Mouse (Mus musculus) urinary bladder, postnatal 25 days (tissue): ENCODE measurements around the gene Tmem216.
A peak's percentile ranks its signal among the peaks of the same experiment; 100 is the strongest.
"Not testable (repeated sequence)": the region's sequence is repeated elsewhere in the genome, so short reads cannot be mapped to it uniquely, and the experiment has no call there.

Source experiments
- DNase-seq: peaks from one replicate; pipeline ENCODE4 v3.0.0; 2022; ENCODE audit warnings: low spot score

Gene Tmem216

GRCm38 (mm10) chr19:10565217-10565616, 9.2 kb upstream of the Tmem216 start:
- DNase-seq = no peak

GRCm38 (mm10) chr19:10564278-10564677, 8.2 kb upstream of the Tmem216 start:
- DNase-seq = no peak

- DNase-seq = no peak
These were observed 6.3 kb upstream of the Tmem216 start for GRCm38 (mm10) chr19:10562351-10562750.

- no peak for DNase-seq
These were observed 5.7 kb upstream of the Tmem216 start for GRCm38 (mm10) chr19:10561558-10562314.

- DNase-seq = no peak
These were observed 4.1 kb upstream of the Tmem216 start for GRCm38 (mm10) chr19:10560108-10560507.

- not testable (repeated sequence) for DNase-seq
These were observed 1.9 kb upstream of the Tmem216 start for GRCm38 (mm10) chr19:10557837-10558375.

DNA sequence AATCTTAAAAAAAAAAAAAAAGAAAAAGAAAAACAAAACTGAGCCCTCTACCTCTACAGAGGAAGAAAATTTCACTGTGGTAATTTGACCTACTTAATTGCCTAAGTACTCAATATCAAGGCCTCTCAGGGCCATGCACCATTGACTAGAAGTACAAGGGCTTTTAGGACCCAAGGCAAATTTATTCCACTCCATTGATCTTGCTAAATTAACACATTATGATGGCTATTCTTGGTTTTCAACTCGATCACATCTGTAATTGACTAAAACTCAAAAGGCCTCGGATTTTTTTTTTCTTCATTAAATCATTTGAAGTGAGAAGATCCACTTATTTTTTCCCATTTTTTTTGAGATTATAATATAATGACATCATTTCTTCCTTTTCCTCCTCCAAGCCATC, 1.4 kb upstream of the Tmem216 start:
- no peak for DNase-seq

DNA sequence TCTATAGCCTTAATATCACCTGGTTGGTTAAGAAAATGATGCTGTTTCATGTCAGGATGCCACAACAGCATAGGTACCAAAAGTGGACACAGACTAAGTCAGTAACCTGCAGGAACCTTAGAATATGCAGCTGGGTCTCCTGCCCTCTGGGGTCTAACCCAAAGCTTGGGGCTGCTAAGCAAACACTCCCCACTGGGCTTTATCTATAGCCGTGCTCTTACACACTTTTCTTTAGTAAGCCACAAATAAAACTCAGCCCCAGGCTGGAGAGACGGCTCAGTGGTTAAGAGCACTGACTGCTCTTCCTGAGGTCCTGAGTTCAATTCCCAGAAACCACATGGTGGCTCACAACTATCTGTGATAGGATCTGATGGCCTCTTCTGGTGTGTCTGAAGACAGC, 963 bp upstream of the Tmem216 start:
- DNase-seq = no peak

GRCm38 (mm10) chr19:10539454-10539853, 16.6 kb downstream of the Tmem216 start:
- no peak for DNase-seq

DNA sequence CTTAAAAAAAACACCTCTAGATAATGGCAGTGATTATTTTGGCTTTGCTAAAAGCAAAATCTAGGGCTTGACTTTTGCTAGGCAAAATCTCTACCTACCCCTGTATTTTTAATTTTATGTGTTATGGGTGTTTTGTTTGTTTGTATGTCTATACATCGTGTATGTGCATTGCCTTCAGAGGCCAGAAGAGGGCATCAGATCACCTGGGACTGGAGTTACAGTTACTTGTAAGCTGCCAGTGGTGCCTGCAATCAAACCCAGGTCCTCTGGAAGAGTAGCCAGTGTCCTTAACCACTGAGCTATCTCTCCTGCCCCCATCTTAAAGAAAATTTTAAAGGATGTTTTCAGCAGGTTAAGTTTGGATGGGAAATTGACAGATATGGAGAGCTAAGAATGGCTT, 26.0 kb downstream of the Tmem216 start:
- no peak for DNase-seq

GRCm38 (mm10) chr19:10525910-10526309, 30.1 kb downstream of the Tmem216 start, which contains the start of gene Sdhaf2:
Sdhaf2 (minus strand) TSS chr19:10526142.
- DNase-seq = no peak

DNA sequence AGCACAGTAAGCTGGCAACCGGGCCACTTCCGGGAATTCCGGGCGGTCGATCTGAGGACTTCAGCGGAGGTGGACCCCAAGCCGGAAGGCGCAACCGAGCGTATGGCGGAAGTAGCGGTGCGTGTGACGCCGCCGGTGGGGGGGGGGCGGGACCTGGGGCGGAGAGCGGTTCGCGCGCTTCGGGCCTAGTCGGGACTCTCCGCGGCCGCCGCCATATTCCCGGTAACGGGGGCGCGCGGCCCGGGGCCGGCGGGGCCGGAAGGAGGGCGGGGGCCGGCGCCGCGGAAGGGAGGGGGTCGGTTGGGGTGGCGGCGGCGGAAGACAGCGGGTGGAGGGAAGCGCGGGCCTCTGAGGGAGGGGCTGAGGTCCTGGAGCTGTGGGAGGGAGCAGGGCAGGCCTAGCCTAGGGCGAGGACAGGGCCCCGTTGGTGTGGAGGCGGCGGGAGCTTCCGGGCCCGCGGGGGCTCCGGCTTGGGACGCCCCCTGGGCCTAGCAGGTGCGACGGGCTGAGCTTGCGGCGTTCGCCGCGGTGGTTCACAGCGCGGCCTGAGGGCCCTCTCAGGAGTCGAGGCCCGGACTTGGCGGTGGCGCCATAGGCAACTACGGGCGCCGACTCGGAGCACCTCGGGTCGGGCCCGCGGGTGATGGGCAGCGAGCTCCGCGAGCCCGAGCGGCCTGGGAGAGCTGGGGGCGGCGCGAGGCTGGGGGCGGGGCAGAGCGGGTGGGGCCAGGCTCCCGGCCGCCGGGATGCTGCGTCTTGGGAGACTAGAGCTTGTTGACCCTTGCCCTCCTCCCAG, 30.7 kb downstream of the Tmem216 start, which contains the start of gene Cpsf7:
Gene Cpsf7, plus strand, starts transcription at position 161 of the 796 bp plus-strand sequence.
- peak; percentile 83 for DNase-seq

DNA sequence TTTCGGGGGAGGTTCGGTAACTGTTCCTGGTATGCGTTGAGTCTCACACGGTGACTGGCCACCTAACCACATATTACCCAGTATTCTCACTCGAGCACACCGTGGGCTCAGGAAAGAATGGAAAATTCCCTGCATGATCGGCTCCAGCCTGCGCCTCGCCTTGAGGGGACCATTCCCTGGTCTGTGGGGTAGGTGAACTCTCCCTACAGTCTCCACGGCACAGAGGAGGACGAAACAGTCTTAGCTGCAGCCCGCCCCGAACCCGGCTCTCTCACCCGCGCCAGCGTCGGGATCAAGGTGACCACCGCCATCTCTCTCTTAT, 31.3 kb downstream of the Tmem216 start:
- DNase-seq = no peak

- DNase-seq = no peak
These were observed 32.5 kb downstream of the Tmem216 start for GRCm38 (mm10) chr19:10523483-10524080.

GRCm38 (mm10) chr19:10521926-10522325, 34.1 kb downstream of the Tmem216 start:
- DNase-seq = no peak

GRCm38 (mm10) chr19:10520355-10520754, 35.7 kb downstream of the Tmem216 start:
- DNase-seq = no peak

- DNase-seq = no peak
These were observed 45.2 kb downstream of the Tmem216 start for GRCm38 (mm10) chr19:10510759-10511330.

DNA sequence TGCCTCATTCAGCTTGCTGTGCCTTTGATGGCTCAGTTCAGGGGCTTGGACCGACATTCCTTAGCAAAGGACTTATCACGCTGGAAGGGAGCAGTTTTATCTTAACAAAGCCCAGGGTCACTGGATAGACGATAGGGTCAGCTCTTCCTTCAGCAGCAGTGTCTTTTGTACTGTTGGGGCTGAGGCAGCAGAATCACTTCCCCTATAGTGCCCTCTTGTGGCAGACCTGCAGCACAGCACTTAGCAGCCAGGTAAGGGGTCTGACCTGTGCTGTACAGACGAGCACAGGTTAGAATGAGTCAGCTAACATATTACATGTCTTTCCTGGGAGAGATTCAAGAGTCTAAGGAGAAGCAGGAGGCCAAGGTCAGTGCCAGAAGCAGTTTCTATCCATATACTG, 53.5 kb downstream of the Tmem216 start:
- DNase-seq = peak; percentile 23

DNA sequence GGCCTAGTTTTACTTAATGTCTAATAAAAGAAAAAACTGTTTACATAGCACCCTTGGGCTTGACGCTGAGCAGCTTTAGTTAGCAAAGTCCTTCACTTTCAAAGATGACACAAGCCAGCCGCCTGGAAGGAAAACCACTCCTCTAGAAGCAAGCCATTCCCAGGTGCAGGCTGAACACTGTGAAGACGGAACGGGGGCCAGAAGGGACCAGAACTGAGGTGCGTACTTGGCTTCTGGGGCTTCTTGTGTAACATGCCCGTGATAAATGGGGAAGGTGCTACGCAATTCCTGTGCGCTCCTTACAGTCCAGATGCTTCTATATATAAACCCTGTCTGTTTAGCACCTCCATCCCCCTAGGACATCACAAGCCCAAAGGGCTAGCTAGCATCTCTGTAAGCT, 55.5 kb downstream of the Tmem216 start:
- DNase-seq = no peak

- DNase-seq = no peak
These were observed 58.4 kb downstream of the Tmem216 start for GRCm38 (mm10) chr19:10497512-10498160.

GRCm38 (mm10) chr19:10496976-10497375, 59.1 kb downstream of the Tmem216 start:
- no peak for DNase-seq

DNA sequence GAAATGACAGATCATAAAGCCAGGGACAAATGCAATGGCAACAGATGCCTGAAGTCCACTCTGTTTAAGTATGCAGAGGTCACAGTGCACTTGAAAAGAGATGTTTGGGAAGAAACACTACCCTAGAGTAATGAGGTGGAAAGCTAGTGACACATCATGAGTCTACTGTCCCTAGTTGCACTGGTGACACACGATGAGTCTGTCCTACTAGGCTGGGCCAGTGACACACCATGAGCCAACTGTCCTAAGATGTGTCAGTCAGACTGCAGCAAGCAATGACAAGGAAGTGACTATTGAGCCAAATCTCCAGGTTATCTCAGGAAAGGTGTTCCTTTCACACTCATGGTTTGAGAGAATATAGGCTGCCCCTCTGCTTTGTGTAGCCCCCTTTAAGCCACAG, 60.4 kb downstream of the Tmem216 start:
- DNase-seq = no peak
